Mouse (Mus musculus): Measurements from ENCODE around the gene Zc3h12c.

DNA sequence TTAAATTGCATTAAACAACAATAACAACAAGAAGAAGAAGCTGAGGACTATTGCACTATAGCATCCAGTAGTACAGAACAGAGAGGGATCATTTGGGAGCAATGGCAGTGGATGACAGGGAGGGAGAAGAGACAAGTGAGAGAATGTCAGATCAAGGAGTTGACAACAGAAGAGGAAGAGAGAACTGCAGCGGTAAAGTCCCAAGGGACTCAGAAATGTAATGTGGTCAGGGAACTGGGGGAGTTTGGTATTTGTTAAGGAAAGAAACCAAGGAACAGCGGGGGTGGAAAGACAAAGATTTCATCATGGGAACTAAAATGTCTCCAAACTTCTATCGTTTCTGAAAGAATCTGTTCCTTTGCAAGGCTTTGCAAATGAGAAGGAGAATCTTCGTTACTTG, 22.5 kb upstream of the Zc3h12c start:
- no peak for TF ChIP-seq CTCF (IDR thresholded peaks at IDR 0.05)
- no peak for TF ChIP-seq EP300 (IDR thresholded peaks at IDR 0.05)

All from lung, postnatal 0 days (tissue).